Mouse (Mus musculus) adrenal gland, adult (tissue): ENCODE data around the gene Ltb4r2.

Source experiments
- DNase-seq, 2 experiments: peaks; one replicate each; pipeline ENCODE4 v3.0.0; 2022 to 2023; ENCODE audit warnings: low spot score in 1 of 2; ENCODE audit not compliant: inconsistent age in 2 of 2

Ltb4r2 gene

GRCm38 (mm10) chr14:55761163-55761562 is at the start of gene Ltb4r2:
Ltb4r2 (plus strand) TSS chr14:55761428.
- no peak for DNase-seq

DNA sequence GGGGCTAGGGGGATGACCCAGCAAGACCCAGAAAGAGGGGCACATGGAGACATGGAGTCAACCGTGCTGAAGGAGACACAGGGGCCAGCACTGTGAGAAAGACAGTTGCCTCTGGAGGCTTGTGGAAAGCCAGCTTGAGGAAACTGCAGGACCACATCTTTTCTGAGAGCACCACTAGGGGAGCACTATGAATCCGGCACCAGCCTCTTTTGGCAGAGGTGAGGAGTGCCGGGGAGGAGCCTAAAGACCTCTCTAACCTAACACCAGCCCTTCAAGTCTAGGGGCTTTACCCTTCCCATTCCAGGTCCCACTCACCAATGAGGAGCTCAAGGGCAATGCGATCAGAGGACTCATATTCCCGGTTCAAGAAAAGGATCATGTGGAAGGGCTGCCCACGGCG is 49.4 kb upstream of the Ltb4r2 start:
- DNase-seq = no peak

- DNase-seq = peak in 1 of 2 experiments; percentile 56
Observed at GRCm38 (mm10) chr14:55713007-55713728, 48.1 kb upstream of the Ltb4r2 start.

GRCm38 (mm10) chr14:55713729-55714122 is 47.5 kb upstream of the Ltb4r2 start, which contains the start of gene Tgm1:
Tgm1 (minus strand) TSS chr14:55713926.
- DNase-seq = no peak

DNA sequence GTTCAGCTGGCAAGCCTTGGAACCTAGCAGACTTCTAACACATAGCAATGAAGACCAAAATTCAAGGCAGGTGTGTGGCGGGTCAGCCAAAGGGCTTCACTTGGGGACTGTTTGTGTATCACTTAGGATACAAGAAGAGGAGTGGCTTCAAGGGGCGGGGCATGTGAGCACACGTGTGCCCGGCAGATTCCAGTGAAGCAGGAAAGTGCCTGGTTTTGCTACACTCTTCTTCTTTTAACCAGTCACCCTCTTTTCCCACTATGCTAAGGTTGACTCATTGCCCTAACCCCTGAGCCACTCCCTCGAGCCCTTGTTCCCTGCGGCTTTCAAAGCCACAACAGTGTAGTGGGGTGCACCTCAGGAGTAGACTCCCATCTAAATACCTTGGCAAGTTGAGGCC is 46.3 kb upstream of the Ltb4r2 start:
- no peak for DNase-seq

- no peak for DNase-seq
Observed at GRCm38 (mm10) chr14:55716271-55716670, 45.0 kb upstream of the Ltb4r2 start.

GRCm38 (mm10) chr14:55716884-55717283 is 44.3 kb upstream of the Ltb4r2 start:
- no peak for DNase-seq

GRCm38 (mm10) chr14:55719737-55720136 is 41.5 kb upstream of the Ltb4r2 start:
- no peak for DNase-seq

GRCm38 (mm10) chr14:55720666-55721065 is 40.6 kb upstream of the Ltb4r2 start:
- DNase-seq = no peak

- DNase-seq = peak in 1 of 2 experiments; percentile 39
Observed at GRCm38 (mm10) chr14:55721076-55721475, 40.2 kb upstream of the Ltb4r2 start.

DNA sequence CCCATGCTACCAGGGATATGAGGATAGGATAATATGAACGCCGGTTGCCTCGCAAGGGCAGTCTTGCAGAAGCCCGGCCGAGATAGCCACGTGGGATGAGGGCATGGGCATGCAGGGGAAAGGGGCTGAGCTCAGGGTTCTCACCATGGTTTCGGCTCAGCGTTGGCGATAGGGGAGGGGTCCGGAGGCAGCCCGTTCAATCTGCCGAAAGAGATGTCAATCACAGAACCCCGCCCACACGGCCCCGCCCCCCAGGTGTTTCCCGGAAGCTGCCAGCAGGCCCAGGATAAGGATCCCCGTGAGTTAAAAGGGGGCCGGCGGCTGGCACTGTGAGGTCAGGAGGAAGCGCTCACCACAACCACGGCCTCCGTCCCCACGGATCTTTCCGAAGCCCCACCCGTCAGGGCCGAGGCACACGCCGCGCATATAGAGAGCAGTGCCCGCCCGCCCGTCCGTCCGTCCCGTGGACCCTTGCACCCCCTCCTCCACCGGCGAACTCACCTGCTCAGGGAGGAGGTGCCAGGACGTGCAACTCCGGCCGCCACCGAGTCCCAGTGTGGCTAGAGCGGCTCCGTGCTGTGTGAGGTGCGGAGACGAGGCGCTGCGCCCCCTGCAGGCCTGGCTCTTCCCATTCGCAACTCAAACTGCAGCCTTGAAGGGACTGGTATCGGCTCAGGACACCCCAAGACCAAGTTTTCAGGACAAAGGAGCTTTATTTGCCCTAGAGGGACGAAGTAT is 39.4 kb upstream of the Ltb4r2 start, which contains the start of gene Rabggta:
Gene Rabggta (minus strand): TSS at position 564 of the 738 bp plus-strand sequence.
- peak; percentile 92 to 96 for DNase-seq

DNA sequence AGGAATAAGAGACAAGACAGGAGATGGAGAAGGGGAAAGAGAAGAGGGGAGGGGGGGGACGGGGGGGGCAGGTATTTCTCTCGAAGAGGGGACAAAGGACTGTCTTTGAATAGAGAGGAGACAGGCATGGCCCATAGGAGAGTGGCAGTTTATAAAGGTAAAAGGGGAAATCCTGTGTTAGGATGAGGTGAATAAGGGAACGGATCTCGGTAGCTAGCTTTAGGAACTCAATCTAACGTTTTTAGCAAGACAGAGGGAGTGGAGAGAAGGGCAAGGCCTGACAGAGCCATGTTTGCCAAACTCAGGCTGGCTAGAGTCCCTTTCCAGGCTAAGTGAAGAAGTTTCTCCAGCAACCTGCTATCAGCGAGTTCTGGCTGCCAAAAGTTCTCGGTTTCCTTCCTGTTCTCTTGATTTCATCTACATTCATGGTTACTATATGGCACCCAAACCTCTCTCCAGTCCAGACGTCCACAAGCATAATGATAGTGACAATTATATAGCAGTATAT is 38.7 kb upstream of the Ltb4r2 start:
- DNase-seq = no peak

DNA sequence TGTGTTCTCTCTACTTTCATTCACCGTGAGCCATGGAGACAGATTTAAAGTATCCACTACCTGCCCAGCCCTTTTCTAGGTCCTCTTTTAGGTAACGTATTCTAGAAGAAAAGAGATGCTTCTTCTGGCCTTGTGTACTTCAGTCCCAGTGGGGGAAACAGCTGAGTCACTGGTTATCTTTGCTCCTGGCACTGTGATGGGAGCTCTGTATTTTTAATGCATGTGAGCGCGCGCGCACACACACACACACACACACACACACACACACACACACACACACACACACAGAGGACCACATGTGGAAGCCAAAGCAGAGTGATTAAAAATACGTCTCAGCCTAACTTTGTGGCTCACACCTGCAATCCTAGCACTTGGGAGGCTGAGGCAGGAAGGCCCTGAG is 37.8 kb upstream of the Ltb4r2 start:
- DNase-seq = no peak

GRCm38 (mm10) chr14:55724411-55724871 is 36.8 kb upstream of the Ltb4r2 start:
- peak; percentile 51 to 91 for DNase-seq

- DNase-seq = no peak
Observed at GRCm38 (mm10) chr14:55726261-55726660, 35.0 kb upstream of the Ltb4r2 start.

- no peak for DNase-seq
Observed at GRCm38 (mm10) chr14:55727889-55728685, 33.1 kb upstream of the Ltb4r2 start.

GRCm38 (mm10) chr14:55730116-55730515 is 31.1 kb upstream of the Ltb4r2 start:
- no peak for DNase-seq

GRCm38 (mm10) chr14:55730531-55731032 is 30.6 kb upstream of the Ltb4r2 start:
- no peak for DNase-seq

- DNase-seq = no peak
Observed at GRCm38 (mm10) chr14:55733889-55734288, 27.3 kb upstream of the Ltb4r2 start.

GRCm38 (mm10) chr14:55734869-55735268 is 26.4 kb upstream of the Ltb4r2 start:
- DNase-seq = no peak

GRCm38 (mm10) chr14:55735334-55735733 is 25.9 kb upstream of the Ltb4r2 start:
- no peak for DNase-seq
